Mouse (Mus musculus): ENCODE measurements around the gene Aqr.
A peak's percentile ranks its signal among the peaks of the same experiment; 100 is the strongest.
"Not testable (repeated sequence)": the region's sequence is repeated elsewhere in the genome, so short reads cannot be mapped to it uniquely, and the experiment has no call there.

Aqr gene

DNA sequence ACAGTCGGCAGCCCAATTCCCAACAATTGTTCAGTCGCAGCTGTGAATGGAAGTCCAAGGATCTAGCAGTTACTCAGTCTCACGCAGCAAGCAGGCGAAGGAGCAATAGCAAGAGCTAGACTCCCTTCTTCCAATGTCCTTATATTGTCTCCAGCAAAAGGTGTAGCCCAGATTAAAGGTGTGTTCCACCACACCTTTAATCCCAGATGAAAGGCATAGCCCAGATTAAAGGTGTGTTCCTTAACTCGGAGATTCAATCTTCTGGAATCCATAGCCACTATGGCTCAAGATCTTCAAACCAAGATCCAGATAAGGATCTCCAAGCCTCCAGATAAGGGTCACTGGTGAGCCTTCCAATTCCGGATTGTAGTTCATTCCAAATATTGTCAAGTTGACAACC, at the start of gene Aqr:
Gene Aqr, minus strand, starts transcription at position 101 of the 400 bp plus-strand sequence.
- DNase-seq (ENCODE audit: low read depth, low spot score) = not testable (repeated sequence)

DNA sequence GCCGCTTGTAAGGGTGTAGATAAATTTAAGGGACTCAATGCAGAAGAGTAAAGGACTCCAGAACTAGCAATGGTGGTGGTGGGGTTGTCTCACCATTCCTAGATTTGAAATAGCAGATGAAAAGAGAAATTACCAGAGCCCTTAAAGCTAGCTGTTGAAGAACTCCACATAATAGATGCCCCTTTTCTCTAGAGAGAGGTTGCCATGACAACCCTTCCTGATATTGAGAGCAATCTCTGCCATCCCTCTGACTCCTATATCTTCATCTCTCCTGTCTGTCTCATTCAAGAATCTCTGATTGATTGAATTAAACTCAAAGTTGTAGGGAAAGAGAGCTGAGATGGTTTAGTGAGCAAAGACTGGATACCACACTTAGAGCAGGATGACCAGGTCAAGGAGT, 49.7 kb upstream of the Aqr start:
- no peak for DNase-seq (ENCODE audit: low read depth, low spot score)

DNA sequence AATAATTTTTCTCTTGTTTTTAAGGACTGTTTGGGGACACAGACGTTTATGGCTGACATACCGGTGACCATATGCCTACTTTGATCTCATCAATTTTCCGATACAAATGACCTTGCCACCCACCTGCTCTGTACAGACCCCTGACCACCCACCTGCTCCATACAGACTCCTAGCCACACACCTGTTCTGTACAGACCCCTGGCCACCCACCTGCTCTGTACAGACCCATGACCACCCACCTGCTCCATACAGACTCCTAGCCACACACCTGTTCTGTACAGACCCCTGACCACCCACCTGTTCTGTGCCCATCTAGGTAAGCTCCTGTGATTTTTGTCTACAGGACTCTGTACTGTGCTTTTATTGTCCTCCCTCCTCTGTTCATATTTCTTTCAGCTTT, 48.8 kb upstream of the Aqr start:
- DNase-seq (ENCODE audit: low read depth, low spot score) = no peak

DNA sequence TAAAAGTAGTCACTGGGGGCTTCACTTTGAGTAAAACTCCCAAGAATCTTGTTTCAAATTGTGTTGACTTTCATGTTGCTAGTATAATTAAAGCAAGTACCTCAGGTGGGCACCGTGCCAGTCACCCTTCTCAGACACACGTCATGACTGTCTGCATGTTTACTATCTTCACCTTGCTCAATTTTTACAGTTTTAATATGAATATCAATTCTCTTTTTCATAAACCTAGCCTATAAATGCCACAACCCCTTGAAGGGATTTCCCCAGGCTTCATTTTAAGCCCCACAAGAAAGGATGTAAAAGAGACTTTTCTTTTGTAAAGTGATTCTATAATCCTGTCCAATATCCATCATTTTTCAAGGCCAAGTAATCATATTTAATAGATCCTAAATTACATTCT, 44.4 kb upstream of the Aqr start:
- no peak for DNase-seq (ENCODE audit: low read depth, low spot score)

DNA sequence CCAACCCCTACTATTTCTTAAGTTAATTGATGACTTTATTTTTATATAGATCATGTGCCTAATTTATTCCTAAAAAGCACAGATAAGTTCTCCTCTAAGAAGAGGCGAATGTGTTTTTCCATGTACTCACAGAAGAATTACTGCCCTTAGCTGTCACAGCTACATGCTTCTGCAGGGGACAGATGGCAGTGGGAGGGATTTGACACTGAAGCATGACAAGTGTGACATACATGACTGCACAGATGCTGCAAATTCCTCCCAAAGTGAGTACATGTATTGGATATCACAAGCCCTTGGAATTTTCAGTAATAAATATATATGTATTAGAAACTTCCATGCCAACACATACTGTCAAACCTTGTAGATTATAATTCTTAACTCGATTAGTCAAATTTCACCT, 41.8 kb upstream of the Aqr start:
- no peak for DNase-seq (ENCODE audit: low read depth, low spot score)

DNA sequence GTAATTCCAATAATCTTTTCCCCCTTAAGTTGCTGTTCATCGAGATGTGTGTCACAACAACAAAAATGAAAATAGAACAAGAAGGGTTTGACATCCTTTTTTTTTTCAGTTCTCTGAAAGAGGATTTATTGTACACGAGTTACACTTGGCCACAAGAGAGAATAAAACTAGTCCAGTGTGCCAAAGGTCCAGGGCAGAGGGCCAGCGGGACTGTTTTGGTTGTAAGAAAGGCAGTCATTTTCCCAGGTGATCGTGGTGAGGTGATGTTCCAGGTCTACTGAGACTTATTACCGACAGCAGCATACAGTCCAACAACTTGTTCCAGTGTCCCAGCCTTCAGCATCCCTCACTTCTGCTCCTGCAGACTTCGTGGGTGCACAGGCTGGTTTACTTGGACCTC, 18.2 kb upstream of the Aqr start:
- no peak for DNase-seq (ENCODE audit: low read depth, low spot score)

DNA sequence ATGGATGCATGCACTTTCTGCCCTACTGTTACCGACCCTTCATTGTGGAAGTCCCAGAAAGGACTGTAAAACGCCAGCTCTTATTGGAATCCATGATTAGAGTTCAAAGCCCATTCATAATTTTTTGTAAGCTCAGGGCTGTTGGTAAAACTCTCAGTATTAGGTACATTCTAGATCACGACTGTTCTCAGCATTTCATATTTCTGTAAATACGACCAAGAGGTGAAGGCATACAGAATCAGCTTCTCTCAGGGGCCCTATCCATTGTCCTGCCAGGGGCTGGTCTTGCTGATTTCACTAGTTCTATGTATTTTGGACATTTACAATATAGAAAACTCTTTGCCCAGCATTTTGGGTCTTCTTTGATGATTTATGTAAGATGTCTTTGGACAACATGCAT, 14.8 kb upstream of the Aqr start:
- no peak for DNase-seq (ENCODE audit: low read depth, low spot score)

DNA sequence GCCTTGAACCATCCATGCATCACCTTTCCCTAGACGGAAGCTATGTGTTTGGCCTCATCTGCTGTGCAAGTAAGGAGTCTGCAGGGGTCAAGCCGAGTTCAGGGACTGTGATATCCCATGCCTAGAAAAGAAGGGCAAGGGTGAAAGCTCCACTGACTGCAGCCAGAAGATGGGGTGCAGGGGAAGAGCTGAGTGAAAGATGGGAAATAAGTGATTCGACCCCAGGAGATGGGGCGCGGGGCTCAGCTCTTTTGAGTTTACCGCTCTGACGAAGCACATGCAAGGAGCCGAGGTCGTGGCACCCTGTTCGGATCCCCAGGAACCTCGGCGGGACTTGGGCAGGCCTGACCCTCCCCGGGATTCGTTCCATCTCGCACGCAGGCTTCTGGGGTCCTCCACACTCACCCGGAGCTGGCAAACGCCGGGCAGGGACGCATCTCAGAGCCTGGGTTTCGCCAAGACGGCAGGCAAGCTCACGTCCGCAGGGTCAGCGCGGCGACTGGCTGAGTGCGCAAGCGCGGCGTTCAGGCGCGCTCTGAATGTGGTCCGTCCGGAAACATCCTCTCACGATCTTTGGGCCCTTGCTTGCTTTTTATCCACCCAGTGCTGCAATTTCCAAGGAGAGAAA, 14.2 kb upstream of the Aqr start, which contains the start of gene Zfp770:
Gene Zfp770, minus strand, starts transcription at position 538 of the 628 bp plus-strand sequence.
- DNase-seq (ENCODE audit: low read depth, low spot score) = peak; percentile 58

DNA sequence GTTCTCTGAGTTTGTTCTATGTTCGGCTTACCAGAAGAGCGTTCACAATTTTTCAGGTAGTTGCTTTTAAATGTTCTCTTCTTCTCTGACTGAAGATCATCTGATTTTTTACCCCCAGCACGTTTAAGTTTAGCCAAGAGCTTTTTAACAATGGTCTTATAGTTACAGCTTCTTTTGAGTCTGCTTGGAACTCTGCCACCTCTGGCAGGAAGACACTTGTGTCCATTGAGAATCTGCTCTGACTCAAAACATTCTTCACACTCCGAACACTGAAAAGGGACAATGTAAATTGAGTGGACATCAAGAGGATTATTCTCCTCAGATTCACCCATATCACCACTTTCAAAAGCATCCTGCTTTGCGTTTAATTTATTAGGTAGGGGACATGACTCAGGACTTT, 9.6 kb upstream of the Aqr start:
- DNase-seq (ENCODE audit: low read depth, low spot score) = no peak

DNA sequence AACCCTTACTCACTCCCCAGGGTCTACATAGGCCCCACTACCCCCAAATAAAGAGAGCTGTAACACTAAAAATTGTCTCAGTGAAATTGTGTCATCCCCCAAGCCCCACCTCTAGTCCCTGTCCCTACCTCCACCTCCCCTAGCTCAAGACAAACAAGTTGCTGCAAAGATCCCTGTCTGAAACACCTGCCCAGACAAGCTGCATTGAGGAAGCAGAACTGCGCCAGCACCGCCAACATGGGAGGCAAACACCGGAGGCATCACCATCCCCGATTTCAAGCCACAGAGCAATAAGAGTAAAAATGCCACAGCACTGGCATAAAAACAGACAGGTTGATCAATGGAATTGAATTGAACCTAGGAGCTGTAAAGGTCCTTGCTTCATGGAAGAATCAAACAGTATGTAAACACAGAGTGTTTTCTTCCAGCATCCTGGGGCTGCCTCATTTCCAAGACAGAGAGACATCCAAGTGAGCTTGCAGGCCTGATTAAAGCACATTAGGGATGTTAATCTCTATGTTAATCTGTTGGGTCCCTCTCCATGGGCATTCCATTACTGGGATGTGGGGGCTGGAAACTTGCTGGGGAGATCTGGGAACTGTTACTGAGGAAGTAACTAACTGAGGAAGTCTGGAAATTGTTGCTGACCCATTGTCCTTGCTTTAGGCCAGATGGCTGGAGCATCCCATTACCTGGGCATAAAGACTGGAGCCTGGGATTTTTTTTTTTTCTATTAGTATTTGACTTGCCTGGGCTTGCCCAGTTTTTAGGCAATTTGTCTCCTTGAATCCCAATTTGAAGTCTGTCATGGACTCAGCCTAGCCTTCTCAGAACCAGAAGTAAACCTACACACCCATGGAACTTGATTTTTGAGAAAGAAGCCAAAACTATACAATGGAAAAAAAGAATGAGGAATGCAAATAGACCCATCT, 8.8 kb downstream of the Aqr start:
- no peak for DNase-seq (ENCODE audit: low read depth, low spot score)

DNA sequence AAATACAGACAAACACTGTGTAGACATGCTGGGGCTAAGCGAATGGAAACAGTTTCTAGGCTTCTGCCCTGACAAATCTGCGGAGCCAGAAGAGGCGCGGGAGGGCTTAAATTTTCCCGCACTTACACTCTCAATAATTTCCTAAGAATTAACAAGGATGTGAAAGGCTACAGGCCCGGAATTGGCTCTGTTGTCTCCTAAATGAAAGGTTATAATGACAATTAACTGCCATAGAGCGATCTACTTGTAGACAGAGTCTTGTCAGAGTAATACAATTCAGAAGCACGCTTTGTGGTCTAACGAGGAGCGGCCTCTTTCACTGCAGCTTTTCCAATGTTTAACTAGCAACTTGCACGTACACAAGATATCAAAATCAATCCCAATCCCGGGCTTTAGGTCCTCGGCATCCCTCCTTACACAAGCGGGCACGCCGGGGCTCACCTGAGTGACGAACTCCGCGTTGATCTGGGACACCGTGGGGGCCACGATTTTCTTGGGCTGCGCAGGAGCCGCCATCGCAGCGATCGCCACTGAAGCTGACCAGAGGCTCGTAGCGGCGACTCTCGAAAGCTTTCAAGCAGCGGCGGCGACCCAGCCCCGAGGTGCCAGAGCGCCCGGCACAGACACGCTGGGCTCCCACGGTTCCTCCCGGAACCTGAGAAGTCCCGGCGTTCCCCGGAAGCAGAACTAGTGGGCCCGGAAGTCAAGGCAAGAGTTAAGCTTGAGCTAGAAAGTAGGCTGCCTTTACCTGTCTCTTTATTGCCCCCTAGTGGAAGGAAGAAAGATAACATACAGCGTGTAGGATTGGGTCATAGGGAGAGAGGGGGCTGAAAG, 12.0 kb downstream of the Aqr start:
- DNase-seq (ENCODE audit: low read depth, low spot score) = peak; percentile 84

DNA sequence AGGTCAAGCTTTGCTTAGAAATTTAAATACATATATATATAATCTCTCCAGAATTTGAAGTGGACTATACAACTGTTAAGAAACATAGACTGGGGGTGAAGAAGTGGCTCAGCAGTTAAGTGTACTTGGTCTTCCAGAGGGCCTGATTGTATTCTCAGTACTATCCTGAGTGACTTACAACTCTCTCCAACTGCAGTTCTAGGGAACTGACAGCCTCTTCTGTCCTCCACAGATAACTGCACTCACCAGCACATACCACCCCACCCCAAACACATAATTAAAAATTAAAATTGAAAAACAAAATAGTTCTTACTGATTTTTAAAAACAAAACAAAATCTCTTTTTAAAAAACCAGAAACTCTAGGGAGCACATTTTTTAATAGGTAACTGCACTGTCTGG, 13.6 kb downstream of the Aqr start:
- no peak for DNase-seq (ENCODE audit: low read depth, low spot score)

DNA sequence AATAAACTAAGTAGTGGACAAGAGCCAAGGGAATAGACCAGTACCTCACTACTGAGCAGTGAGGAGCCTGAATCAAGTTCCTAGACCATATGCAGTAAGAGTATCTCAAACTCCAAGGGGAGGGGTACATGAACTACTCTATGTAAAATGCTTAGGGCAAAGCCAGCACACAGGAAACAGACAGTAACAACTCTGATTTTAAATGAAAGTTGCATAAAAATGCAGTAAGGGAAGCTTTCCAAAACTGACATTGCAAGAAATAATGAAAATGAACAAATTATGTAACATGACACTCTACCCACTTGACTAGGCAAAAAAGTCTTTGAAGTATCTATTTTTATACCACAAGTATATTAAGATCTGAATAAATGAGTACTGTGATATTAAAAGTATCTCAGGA, 19.0 kb downstream of the Aqr start:
- no peak for DNase-seq (ENCODE audit: low read depth, low spot score)

DNA sequence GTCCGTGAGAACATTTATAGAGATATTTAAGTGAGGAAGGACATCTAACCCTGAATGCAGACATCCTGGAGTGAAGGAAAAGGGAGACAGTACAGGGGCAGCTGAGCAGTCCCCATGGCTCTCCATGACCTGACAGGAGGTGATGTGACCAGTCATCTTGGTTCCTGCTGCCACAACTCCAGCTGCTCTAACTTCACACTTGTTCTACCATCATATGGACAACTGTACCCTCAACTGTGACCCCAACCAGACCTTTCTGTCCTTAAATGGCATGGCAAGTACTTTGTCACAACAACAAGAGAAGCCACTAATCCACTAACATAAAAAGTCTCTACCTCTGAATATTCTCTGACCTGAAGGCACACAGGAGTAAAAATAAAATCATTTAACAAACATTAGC, 24.8 kb downstream of the Aqr start:
- DNase-seq (ENCODE audit: low read depth, low spot score) = no peak

DNA sequence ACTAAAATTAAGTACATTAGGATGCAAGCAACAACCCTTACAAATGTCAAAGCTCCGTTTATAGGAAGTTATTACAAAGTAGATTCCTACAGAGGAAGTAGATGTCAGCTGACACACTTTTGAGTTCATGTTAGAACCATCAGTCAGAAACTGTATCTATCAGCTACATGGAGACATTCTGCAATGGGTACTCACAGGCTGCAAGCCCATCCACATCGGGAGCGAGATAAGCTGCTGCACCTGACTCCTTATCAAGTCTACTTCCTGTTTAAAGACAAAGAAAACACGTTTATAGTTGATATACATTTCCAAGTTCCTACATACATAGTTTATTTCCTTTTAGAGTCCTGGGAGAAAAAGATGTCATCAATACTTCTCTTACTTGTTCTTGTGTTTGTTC, 29.5 kb downstream of the Aqr start:
- DNase-seq (ENCODE audit: low read depth, low spot score) = no peak

DNA sequence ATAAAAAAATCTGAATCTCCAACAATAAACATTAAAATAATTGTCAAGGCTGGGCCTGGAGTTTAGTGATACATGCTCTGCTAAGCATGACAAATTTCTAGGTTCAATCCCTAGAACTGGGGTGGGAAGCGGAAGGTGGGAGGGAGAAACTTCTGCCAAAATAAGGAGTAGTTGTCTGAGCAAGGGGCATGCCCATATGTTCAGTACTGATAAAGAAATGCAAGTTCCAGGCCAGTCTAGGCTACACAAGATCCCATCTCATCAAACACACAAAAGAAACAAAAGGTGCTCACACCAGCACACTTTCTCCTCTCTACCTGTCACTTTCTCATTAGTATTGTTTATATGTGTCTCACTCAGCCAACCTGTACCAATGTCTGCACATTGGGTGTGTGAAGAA, 30.2 kb downstream of the Aqr start:
- DNase-seq (ENCODE audit: low read depth, low spot score) = no peak

DNA sequence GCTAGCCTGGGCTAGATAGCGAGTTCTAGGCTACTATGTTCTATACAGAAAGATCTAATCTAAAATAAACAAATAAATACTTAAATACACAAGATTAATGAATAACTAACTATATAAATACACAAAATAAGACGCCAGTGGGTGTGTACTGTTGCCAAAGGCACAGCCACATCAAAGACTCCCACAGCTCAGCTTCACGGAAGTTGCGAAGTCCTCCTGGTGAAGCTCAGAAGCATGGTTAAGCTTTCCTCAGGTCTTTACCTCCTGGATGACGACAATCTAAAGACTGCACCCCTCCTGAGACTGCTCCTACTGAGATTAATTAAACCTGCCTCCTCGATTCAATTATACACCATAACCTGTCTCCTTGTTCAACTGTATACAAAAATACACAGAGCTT, 33.6 kb downstream of the Aqr start:
- DNase-seq (ENCODE audit: low read depth, low spot score) = no peak

DNA sequence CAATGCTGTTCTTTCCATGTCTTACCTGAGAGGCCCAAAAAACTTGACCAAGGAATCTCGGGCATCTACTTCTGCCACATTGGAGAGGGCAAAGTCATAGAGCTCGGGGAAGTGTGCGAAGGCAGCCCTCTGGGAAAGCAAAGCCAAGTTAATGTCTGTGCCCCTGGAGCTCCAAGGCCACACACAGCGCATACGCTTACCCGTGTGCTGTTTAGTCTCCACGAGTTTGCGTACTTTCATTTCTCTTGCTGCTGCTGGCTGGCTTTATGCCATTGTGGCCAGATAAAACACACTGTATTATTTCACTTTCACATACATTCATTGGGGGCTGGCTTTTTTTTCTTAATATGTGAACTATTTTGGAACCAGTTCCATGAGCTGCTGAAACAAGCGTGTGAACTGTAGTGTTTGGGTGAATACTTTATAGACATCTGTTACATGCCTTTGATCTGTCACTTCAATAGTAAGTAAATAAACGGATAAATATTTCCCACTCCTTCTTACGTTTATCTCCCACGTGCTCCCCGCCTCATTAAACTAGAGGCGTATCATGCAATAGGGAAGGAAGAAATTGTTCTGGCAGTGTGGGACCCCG, 39.9 kb downstream of the Aqr start:
- DNase-seq (ENCODE audit: low read depth, low spot score) = no peak

DNA sequence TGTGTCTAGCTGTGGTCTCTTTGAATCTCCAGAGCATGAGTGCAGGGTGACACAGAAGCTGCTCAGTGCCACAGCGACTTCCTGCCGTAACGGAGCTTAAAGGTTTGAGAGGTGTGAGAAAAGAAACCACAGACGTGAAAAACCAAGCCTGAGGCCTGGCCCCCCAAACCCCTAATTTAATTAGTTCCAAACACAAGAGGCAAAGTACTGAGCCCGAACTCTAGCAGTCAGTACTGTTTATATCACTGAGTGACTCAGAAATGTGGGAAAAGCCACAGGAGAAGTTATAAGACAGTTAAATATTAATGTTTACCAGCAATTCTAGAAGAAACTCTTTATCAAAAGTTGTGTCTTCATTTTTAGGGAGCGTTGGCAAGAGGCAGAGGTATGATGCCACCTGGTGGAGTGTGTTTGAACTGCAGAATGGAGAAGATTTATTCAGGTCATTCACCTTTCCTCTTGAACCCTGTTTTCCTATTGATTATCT, 41.5 kb downstream of the Aqr start:
- DNase-seq (ENCODE audit: low read depth, low spot score) = no peak

DNA sequence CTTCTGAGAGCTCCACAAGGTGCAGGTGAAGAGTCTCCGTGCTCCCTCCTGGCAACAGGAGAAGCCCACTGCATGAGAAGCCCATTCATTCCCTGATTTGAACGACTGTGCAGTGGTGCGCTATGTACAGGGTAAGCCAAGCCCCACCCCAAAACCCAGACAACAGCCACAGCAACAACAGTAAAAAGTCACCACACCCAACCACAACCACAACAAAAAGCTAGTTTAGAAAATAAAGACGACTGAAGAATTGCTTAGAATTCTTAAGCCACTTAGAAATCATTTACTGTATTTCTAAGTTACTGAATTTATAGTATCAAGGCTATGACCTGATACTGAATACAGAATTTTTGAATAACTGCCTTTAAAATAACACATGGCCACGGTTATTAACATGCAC, 41.9 kb downstream of the Aqr start:
- DNase-seq (ENCODE audit: low read depth, low spot score) = no peak

DNA sequence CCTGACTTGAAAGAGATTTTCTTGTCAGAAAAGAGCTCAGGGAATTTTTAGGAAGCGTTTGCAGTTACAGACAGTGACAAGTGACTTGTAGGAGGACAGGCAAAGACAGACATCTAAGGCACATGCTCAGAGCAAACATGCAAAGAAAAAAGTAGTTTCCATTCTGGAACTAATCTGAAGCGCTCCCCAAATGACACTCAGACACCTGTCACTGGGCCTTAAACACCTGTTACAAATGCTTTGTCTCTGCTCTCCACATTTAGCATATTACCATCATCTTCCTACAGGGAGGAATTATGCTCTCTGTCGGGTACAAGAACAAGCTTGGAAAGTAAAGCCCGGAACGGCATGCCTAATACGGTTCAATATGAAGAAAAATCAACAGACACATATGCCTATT, 43.0 kb downstream of the Aqr start:
- no peak for DNase-seq (ENCODE audit: low read depth, low spot score)

DNA sequence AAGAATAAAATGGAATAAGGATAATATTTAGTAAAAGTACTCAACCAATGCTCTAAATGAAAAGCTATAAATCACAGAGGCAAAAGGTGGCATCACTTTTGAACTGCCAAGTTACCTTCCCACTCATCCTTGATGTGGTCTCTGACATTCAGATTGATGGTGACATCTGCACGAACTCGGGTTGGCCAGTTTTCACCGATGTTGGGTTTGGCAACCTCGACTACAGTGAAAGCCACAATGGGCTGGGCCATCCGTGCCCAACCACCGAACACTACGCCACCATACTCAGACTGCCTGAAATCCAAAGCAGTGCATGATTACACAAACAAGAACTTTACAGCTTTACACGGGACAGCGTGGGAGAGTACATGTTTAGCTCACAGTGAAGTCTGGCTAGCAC, 50.1 kb downstream of the Aqr start:
- no peak for DNase-seq (ENCODE audit: low read depth, low spot score)
